ENCODE assay signal across 8 mouse cellular contexts in the genomic region with DNA sequence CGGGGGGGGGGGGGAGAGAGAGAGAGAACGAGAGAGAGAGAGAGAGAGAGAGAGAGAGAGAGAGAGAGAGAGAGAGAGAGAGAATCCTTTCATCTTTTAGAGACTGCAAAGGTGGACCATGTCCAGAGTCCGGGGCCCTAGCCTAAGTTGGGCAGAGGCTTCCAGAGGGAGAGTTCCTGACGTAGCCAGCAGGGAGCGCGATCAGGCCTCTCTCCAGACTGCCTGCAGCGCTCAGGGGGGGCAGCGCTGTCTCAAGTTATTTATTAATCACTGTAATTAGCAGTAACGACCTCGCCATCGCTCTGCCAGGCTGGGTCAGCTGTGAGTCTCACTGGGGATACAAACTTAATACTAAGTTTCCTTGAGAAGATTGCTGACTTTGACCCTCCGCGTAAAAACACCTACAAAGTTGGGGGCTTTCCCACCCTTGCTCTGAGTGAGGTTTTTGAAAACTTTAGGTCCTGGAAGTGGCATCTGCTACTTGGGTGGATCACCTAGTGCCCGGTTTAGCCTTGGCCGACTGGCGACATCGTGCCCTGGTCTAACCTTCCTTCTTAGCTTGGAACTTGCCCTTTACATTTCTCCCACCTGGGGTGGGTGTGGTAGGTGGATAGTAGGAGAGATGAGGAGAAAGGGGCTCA. TPM values are rescaled to one million over a fixed set of nuclear protein-coding genes. Genes with fewer than 3 reads are reported as not detected.
DNase-seq lines count a peak whose midpoint lies in the region; ATAC-seq lines count a peak whose summit lies in the region.
"Had no signal": no experiment of that assay in that cellular context is flagged by ENCODE, and none has a peak within 500 bp of the region (broad histone marks: within the 10 kb centered on the region; RNA-seq: fewer than 3 reads in every experiment).

No protein-coding gene starts in this region.

- no peaks in the 10 kb centered on the region for H3K9me3 ChIP-seq in embryonic facial prominence, embryonic 11.5 days (replicated peaks; ENCODE audit: control insufficient read depth, low read length)
- no peaks in the 10 kb centered on the region for H3K9me3 ChIP-seq in hindbrain, embryonic 14.5 days (ENCODE audit: control insufficient read depth, low read length)
- H3K9me3 ChIP-seq in limb, embryonic 13.5 days = no peaks in the 10 kb centered on the region
- no peaks in the 10 kb centered on the region for H3K9me3 ChIP-seq in midbrain, embryonic 13.5 days

- H3K4me1 ChIP-seq in embryonic facial prominence, embryonic 11.5 days (ENCODE audit: control insufficient read depth, insufficient read depth, low read length) = peaks cover 3% of the 10 kb centered on the region; the same call in 1 of the 2 replicates
- H3K4me1 ChIP-seq in hindbrain, embryonic 14.5 days (replicated peaks; ENCODE audit: control insufficient read depth, insufficient read depth, low read length) = peaks cover 23% of the 10 kb centered on the region
- peaks cover 19% of the 10 kb centered on the region for H3K4me1 ChIP-seq in limb, embryonic 13.5 days
- H3K4me1 ChIP-seq in midbrain, embryonic 13.5 days (replicated peaks) = peaks cover 34% of the 10 kb centered on the region

- H3K4me2 ChIP-seq in embryonic facial prominence, embryonic 11.5 days (ENCODE audit: low read depth, low read length) = peak overlapping the region; percentile 43
- H3K4me2 ChIP-seq in hindbrain, embryonic 14.5 days (replicated peaks) = peak overlapping the region; percentile 74
- peak overlapping the region; percentile 63 for H3K4me2 ChIP-seq in limb, embryonic 13.5 days (replicated peaks)
- peak overlapping the region; percentile 65 for H3K4me2 ChIP-seq in midbrain, embryonic 13.5 days (replicated peaks)

- no peak for ATAC-seq in embryonic facial prominence, embryonic 11.5 days (replicated peaks; ENCODE audit: insufficient number of reproducible peaks, low FRiP score, low TSS enrichment, low read depth)
- no peak; the same call in 1 of the 2 replicates for ATAC-seq in hindbrain, embryonic 14.5 days (ENCODE audit: low FRiP score)
- ATAC-seq in limb, embryonic 13.5 days (ENCODE audit: low FRiP score, low read depth) = no peak
- ATAC-seq in midbrain, embryonic 13.5 days = peak; percentile 44; the same call in 1 of the 2 replicates
- ATAC-seq in inflammation-experienced regulatory T-cells, adult 6 months = no peak

- H3K4me3 ChIP-seq in embryonic facial prominence, embryonic 11.5 days (ENCODE audit: low read depth, low read length) = peak overlapping the region; percentile 24
- peak overlapping the region; percentile 36 for H3K4me3 ChIP-seq in hindbrain, embryonic 14.5 days (replicated peaks; ENCODE audit: low read length)
- peak overlapping the region; percentile 37 for H3K4me3 ChIP-seq in limb, embryonic 13.5 days
- peak overlapping the region; percentile 41 for H3K4me3 ChIP-seq in midbrain, embryonic 13.5 days (replicated peaks)

- no peaks in the 10 kb centered on the region for H3K36me3 ChIP-seq in embryonic facial prominence, embryonic 11.5 days (replicated peaks; ENCODE audit: control insufficient read depth, insufficient read depth, low read depth, low read length)
- no peaks in the 10 kb centered on the region for H3K36me3 ChIP-seq in hindbrain, embryonic 14.5 days (replicated peaks; ENCODE audit: control insufficient read depth, insufficient read depth)
- H3K36me3 ChIP-seq in limb, embryonic 13.5 days = no peaks in the 10 kb centered on the region
- H3K36me3 ChIP-seq in midbrain, embryonic 13.5 days = no peaks in the 10 kb centered on the region

- H3K9ac ChIP-seq in embryonic facial prominence, embryonic 11.5 days (replicated peaks; ENCODE audit: low read length) = no peak overlapping the region
- H3K9ac ChIP-seq in hindbrain, embryonic 14.5 days = peak overlapping the region; percentile 44
- H3K9ac ChIP-seq in limb, embryonic 13.5 days = no peak overlapping the region
- no peak overlapping the region; the same call in 1 of the 2 replicates for H3K9ac ChIP-seq in midbrain, embryonic 13.5 days (replicated peaks)

- 1% methylated on average over 15 of the region's 17 CpGs for WGBS in embryonic facial prominence, embryonic 11.5 days
- WGBS in hindbrain, embryonic 14.5 days = 1% methylated on average over 15 of the region's 17 CpGs
- 1% methylated on average over 16 of the region's 17 CpGs for WGBS in limb, embryonic 13.5 days
- 1% methylated on average over 16 of the region's 17 CpGs for WGBS in midbrain, embryonic 13.5 days

- H3K27ac ChIP-seq in embryonic facial prominence, embryonic 11.5 days (replicated peaks; ENCODE audit: low read depth, low read length) = no peak overlapping the region
- no peak overlapping the region for H3K27ac ChIP-seq in hindbrain, embryonic 14.5 days
- H3K27ac ChIP-seq in limb, embryonic 13.5 days = no peak overlapping the region
- no peak overlapping the region for H3K27ac ChIP-seq in midbrain, embryonic 13.5 days
- H3K27ac ChIP-seq: macrophage had no signal

- peaks cover 70% of the 10 kb centered on the region for H3K27me3 ChIP-seq in embryonic facial prominence, embryonic 11.5 days (ENCODE audit: control insufficient read depth, insufficient read depth, low read length)
- H3K27me3 ChIP-seq in hindbrain, embryonic 14.5 days (ENCODE audit: control insufficient read depth, insufficient read depth, low read length) = peaks cover 73% of the 10 kb centered on the region
- H3K27me3 ChIP-seq in limb, embryonic 13.5 days = peaks cover 97% of the 10 kb centered on the region
- H3K27me3 ChIP-seq in midbrain, embryonic 13.5 days = peaks cover 96% of the 10 kb centered on the region

- DNase-seq in thymus, postnatal 4 days = peak; percentile 47
- DNase-seq in thymus, postnatal 36 days = no peak
- DNase-seq in embryonic facial prominence, embryonic 11.5 days (ENCODE audit: low spot score) = peak; percentile 58
- no peak for DNase-seq in hindbrain, embryonic 14.5 days (ENCODE audit: low spot score)

RNA-seq across cellular contexts. Expression of gene Robo3, which starts 0.9 kb away (rescaled TPM):
- 4.9 and 6.6 TPM in 2 replicates for polyA plus RNA-seq in embryonic facial prominence, embryonic 11.5 days (2014; fragmentation: Nextera tagmentation; extraction: Ambion mirVana)
- 13.3 and 20.5 TPM in 2 replicates for polyA plus RNA-seq in hindbrain, embryonic 14.5 days (2014; fragmentation: Nextera tagmentation; extraction: Ambion mirVana)
- polyA plus RNA-seq in limb, embryonic 13.5 days (2015; fragmentation: Nextera tagmentation; extraction: Ambion mirVana) = 0.05 and 0.10 TPM in 2 replicates
- polyA plus RNA-seq in midbrain, embryonic 13.5 days (2015; fragmentation: Nextera tagmentation; extraction: Ambion mirVana) = 20.5 and 22.4 TPM in 2 replicates
- polyA plus RNA-seq in inflammation-experienced regulatory T-cells, adult 6 months (2017; shearing (Covaris generic)) = not detected
- polyA plus RNA-seq: macrophage had no signal

RNA-seq across cellular contexts. Expression of gene Robo4, which starts 30.4 kb away (rescaled TPM):
- polyA plus RNA-seq in embryonic facial prominence, embryonic 11.5 days (2014; fragmentation: Nextera tagmentation; extraction: Ambion mirVana) = 6.0 and 6.5 TPM in 2 replicates
- polyA plus RNA-seq in hindbrain, embryonic 14.5 days (2014; fragmentation: Nextera tagmentation; extraction: Ambion mirVana) = 4.8 and 5.9 TPM in 2 replicates
- 10.3 and 11.9 TPM in 2 replicates for polyA plus RNA-seq in limb, embryonic 13.5 days (2015; fragmentation: Nextera tagmentation; extraction: Ambion mirVana)
- polyA plus RNA-seq in midbrain, embryonic 13.5 days (2015; fragmentation: Nextera tagmentation; extraction: Ambion mirVana) = 4.0 and 4.9 TPM in 2 replicates
- polyA plus RNA-seq in inflammation-experienced regulatory T-cells, adult 6 months (2017; shearing (Covaris generic)) = not detected
- polyA plus RNA-seq: macrophage had no signal

RNA-seq across cellular contexts. Expression of gene Msantd2, which starts 57.0 kb away (rescaled TPM):
- polyA plus RNA-seq in embryonic facial prominence, embryonic 11.5 days (2014; fragmentation: Nextera tagmentation; extraction: Ambion mirVana) = 32.8 and 33.0 TPM in 2 replicates
- polyA plus RNA-seq in hindbrain, embryonic 14.5 days (2014; fragmentation: Nextera tagmentation; extraction: Ambion mirVana) = 29.9 and 36.6 TPM in 2 replicates
- 30.1 and 33.2 TPM in 2 replicates for polyA plus RNA-seq in limb, embryonic 13.5 days (2015; fragmentation: Nextera tagmentation; extraction: Ambion mirVana)
- polyA plus RNA-seq in midbrain, embryonic 13.5 days (2015; fragmentation: Nextera tagmentation; extraction: Ambion mirVana) = 36.5 and 39.5 TPM in 2 replicates
- 10 to 100 TPM in 2 of 3 experiments, 1 to 10 TPM in 1; 5.3 to 16.0 (median 11.6) TPM for polyA plus RNA-seq in inflammation-experienced regulatory T-cells, adult 6 months (2017; shearing (Covaris generic))

Comparison
In these comparisons a context has a peak if more than half of its experiments do, and no peak if none do; other contexts are left out.
1. DNase-seq: peak in thymus, postnatal 4 days (single experiment) and embryonic facial prominence, embryonic 11.5 days (single experiment); none in thymus, postnatal 36 days (0 of 2) and hindbrain, embryonic 14.5 days (single experiment).
2. Peak in every context shown above with its lines, with median percentiles within 50 percentile points of each other: H3K4me2 ChIP-seq and H3K4me3 ChIP-seq.